Mouse (Mus musculus) adrenal gland, postnatal 36 days (tissue): ENCODE results near the gene Slc35f1. TPM values are rescaled to one million over a fixed set of nuclear protein-coding genes. Genes with fewer than 3 reads are reported as not detected.
A peak's percentile ranks its signal among the peaks of the same experiment; 100 is the strongest.

ENCODE experiments used
- DNase-seq, 2 experiments: peaks; one replicate each; pipeline ENCODE4 v3.0.0; 2021; ENCODE audit warnings: mixed read lengths in 1 of 2
- total RNA-seq, 2 experiments: library from RNA; stranded (reverse); gene quantifications; 2 replicates each; pipeline ENCODE4 v1.2.3; 2021

Gene Slc35f1
- total RNA-seq, 2 experiments from 2014 or later, result 0.73 to 0.89 TPM

DNA sequence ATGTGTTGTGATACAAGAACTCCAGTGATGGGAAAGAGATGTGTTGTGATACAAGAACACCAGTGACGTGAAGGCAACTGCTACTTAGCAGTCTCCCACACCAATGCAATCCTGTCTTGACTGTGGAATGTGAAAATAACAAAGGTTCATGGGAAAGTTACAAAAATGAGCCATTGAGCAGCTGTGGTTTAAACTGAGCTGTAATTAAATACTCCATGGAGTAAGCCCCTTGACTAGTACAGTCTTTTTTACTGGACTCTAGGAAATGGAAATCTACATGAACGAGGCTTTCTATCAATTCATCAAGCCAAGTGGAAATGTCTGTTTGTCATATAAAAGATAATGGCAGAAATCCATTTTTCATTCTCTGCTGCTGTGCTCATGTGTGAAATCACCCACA is 411.1 kb downstream of the Slc35f1 start:
- DNase-seq, result no peak

DNA sequence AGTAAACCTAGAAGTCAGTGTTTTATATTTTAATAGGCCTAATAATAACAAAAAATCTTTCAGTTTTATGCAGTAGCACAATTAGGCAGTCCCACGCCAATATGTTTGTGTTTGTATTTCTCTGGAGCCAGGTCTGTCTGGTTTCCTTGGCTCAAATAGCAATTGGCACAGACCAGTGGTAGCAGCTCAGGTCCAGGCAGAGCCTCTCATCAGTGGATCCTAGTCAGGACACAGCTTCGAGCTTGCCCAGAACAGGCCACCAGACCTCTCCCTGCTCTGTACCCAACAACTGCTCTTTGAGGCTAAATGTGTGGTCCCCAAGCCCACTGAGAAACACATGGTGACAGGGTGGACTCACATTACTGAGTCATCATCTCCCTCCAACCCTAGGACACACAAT is 412.1 kb downstream of the Slc35f1 start:
- no peak for DNase-seq

DNA sequence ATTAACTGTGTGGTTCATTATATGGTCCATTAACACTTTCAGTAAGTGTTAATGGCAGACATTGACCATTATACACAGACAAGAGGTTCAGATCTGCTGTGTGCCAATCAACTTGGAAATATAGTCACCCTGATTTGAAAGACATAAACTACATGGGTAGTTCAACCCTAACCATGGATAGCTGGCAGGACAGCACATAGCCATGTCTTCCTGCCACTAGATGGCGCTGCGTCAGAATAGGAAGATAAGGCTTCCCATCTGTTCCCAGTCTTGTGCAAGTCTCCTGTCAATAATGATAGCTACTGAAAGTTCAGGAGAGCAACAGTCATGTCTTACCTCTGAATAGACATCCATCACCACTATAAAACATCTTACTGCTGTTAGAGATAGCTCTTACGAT is 424.7 kb downstream of the Slc35f1 start:
- DNase-seq, result peak; percentile 78 to 80

DNA sequence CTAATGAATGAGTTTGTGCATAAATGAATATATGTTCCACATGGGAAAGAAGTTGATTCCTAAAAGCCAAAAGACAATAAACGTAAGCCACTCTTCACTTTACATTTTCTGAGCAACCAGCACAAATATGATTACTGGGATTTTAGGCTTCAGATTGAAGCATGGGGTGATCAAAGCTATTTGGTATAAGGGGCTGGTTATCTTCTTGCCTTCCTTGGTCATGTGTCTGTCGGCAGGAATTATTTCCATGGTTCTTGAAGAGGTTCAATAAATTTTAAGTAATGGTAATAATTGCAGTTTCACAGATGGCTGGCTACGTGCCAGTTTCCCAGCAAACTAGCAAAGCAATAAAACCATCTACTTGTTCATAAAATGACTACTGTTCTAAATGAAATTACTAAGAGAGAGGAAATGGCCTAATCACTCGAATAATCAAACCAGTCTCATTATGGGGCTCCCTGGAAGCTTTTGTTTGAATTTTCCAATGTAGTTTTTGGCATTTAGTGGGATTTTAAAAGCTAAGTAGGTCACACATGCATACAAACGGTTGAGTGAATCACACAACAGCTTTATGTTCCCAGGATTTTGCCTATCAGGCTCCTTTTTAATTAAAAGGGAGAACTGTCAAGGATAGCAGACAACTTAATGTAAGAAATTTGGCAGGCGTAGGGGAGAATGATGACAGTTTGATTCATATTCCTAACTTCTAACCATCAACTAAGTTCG is 425.5 kb downstream of the Slc35f1 start:
- DNase-seq, result no peak

DNA sequence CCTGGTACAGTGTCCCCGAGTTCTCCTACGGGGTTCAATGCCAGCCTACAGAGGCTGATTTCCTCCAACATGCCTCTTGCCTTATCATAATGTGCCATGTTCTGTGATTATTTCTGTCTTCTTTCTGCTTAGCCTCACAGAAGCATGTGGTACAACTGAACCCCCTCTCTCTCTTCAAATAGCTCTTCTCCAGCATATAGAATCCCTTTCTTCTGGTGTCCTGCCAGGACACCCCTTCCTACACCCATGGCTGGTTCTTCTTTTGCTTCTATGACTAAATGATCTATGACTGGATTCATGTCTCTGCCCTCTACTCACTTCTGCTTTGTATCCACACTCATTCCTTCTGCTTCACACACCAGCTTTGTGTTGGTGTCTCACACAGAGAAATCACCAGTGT is 430.3 kb downstream of the Slc35f1 start:
- DNase-seq, result no peak

DNA sequence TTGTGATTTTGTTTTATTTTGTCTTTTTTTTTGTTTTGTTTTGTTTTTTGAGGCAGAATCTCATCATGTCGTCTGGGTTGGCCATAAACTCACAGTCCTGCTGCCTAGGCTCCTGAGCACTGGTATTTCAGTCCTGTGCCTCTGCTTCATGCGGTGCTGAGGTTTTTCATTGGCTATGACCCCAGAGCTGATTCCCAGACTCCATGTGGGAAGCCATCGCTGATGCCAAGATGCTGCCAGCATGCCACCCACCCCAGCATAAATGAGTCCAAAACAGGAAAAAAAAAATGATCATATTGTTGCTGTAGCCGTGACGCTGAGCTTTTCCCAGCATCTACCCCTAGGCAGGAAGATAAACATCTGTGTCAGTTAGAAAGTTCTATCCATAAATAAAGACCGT is 434.0 kb downstream of the Slc35f1 start:
- DNase-seq, result no peak

DNA sequence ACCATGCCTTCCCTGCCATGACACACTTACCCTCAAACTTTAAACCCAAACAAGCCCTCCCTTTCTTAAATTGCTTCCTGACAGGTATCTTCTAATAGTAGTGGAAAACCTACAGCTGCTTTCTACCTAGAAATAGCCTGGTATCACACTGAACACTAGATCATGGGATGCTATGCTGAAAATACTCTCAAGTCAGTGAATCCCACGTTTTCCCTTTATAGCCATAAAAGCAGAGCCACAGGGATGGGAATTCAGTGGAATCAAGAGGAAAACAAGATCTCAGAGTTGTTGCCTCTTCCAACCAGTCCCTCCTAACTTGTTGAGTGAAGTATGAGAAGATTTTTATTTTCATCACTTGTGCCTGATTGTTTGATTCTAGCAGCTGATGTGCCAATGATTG is 442.4 kb downstream of the Slc35f1 start:
- no peak for DNase-seq

DNA sequence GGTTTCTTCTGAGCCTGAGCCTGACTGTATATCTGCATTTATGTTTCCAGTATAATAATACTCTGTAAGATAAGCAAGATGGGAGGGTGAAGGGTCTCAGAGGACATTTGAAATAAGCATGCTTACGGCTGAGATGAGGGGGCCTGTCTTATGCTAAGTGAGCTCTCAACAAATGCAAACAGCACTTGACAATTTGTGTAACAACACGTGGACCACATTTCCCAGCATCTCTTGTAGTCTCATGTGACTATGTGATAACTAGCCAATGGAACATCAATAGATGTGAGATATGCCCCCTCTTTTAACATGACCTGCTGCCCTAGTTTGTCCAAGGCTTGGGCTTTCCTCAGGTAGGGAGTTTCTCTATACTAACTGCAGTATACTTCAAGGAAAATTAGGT is 460.0 kb downstream of the Slc35f1 start:
- no peak for DNase-seq

DNA sequence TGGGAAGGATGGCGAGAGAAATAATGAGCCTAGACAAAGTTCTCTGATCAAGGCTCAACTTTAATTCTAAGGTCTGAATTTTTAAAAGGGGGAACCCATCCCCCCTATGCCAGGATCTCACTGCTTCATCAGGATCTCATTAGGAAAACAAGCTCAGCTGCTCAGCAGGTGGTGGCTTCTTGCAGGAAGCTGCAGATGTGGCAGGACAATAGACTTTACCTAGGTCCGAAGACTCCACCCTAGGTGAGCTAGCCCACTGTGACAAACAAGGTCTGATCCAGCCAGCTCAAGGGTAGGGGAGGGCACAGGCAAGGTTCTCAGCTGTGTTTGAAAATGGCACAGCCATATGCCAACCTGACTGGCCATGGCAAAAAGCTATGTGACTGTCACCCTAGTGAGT is 460.6 kb downstream of the Slc35f1 start:
- no peak for DNase-seq

DNA sequence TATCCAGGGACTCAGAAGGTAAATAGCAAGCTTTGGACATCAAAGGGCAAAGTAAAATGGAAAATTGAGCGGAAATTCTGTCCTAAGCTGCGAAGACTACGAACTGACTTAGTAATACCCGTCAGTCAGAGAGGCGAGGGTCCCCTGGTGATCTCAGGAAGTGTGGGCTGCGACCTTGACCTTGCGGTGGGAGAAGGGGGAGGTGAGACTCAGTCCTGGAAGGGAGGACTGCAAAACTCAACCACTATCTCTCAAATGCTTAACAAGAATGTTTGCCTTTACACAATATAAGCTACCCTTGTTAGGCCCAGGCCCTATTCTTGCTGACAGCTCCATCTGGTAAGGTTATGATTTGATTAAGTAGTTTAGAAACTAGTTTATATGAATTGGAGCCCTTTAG is 466.0 kb downstream of the Slc35f1 start:
- DNase-seq, result no peak

DNA sequence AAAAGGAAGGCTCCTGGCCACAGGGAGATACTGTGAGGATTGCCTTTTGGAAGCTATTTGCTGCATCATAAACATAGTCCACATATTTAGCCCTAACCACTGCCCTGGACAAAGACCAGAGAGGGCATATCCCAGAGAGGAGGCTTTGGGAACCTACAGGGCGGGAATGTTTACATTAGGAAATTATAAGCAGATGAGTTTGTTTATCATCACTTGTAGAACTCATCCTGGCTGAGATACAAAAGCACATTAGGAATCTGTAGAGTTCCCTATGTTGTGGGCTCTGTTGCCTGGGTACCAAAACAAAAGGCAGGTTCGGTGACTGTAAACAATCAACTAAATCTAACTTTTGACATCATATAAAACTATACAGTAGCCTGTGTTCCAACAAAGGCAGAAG is 467.4 kb downstream of the Slc35f1 start:
- no peak for DNase-seq
